Mouse (Mus musculus) urinary bladder, adult 18-20 months (tissue): ENCODE measurements around the gene Gm4871.
"Not testable (repeated sequence)": the region's sequence is repeated elsewhere in the genome, so short reads cannot be mapped to it uniquely, and the experiment has no call there.

Experiments
- DNase-seq, 2 experiments: peaks; one replicate each; pipeline ENCODE4 v3.0.0; 2022; ENCODE audit warnings: low spot score in 2 of 2, mixed read lengths in 2 of 2

The Gm4871 gene

GRCm38 (mm10) chr5:145032391-145032790, at the start of gene Gm4871:
Gene Gm4871, minus strand, starts transcription at chr5:145032754.
- not testable (repeated sequence) for DNase-seq

GRCm38 (mm10) chr5:145081866-145082613, 49.5 kb upstream of the Gm4871 start:
- peak; percentile 28 to 70 for DNase-seq

GRCm38 (mm10) chr5:145075081-145075480, 42.5 kb upstream of the Gm4871 start:
- DNase-seq: no peak

GRCm38 (mm10) chr5:145071342-145071741, 38.8 kb upstream of the Gm4871 start:
- DNase-seq: no peak

- peak; percentile 36 to 53 for DNase-seq
Measured at GRCm38 (mm10) chr5:145069707-145070106, 37.2 kb upstream of the Gm4871 start.

- no peak for DNase-seq
Measured at GRCm38 (mm10) chr5:145068863-145069262, 36.3 kb upstream of the Gm4871 start.

GRCm38 (mm10) chr5:145064765-145065340, 32.3 kb upstream of the Gm4871 start:
- no peak for DNase-seq

- DNase-seq: no peak
Measured at GRCm38 (mm10) chr5:145059524-145059923, 27.0 kb upstream of the Gm4871 start.

GRCm38 (mm10) chr5:145058722-145059121, 26.2 kb upstream of the Gm4871 start:
- no peak for DNase-seq

GRCm38 (mm10) chr5:145057907-145058306, 25.4 kb upstream of the Gm4871 start:
- DNase-seq: no peak

GRCm38 (mm10) chr5:145054187-145054586, 21.6 kb upstream of the Gm4871 start:
- not testable (repeated sequence) for DNase-seq

- not testable (repeated sequence) for DNase-seq
Measured at GRCm38 (mm10) chr5:145042690-145043089, 10.1 kb upstream of the Gm4871 start, which contains the start of gene 1700018F24Rik. Gene 1700018F24Rik, plus strand, starts transcription at chr5:145042990.

GRCm38 (mm10) chr5:145041628-145042027, 9.1 kb upstream of the Gm4871 start:
- peak in 1 of 2 experiments; percentile 4 for DNase-seq

GRCm38 (mm10) chr5:145030476-145030875, 2.1 kb downstream of the Gm4871 start:
- DNase-seq: not testable (repeated sequence)

- not testable (repeated sequence) for DNase-seq
Measured at GRCm38 (mm10) chr5:145020712-145021111, 11.8 kb downstream of the Gm4871 start.

GRCm38 (mm10) chr5:145020254-145020653, 12.3 kb downstream of the Gm4871 start:
- not testable (repeated sequence) for DNase-seq

- not testable (repeated sequence) for DNase-seq
Measured at GRCm38 (mm10) chr5:145016761-145017160, 15.8 kb downstream of the Gm4871 start.

- no peak for DNase-seq
Measured at GRCm38 (mm10) chr5:145014278-145014677, 18.3 kb downstream of the Gm4871 start.

- no peak for DNase-seq
Measured at GRCm38 (mm10) chr5:145008878-145009659, 23.5 kb downstream of the Gm4871 start.

- DNase-seq: no peak
Measured at GRCm38 (mm10) chr5:145005596-145005995, 27.0 kb downstream of the Gm4871 start.

GRCm38 (mm10) chr5:145004495-145004894, 28.1 kb downstream of the Gm4871 start:
- no peak for DNase-seq

GRCm38 (mm10) chr5:145003362-145003761, 29.2 kb downstream of the Gm4871 start:
- DNase-seq: no peak
